Mouse (Mus musculus): Measurements from ENCODE around the gene Smarcd3.
"Not testable (repeated sequence)": the region's sequence is repeated elsewhere in the genome, so short reads cannot be mapped to it uniquely, and the experiment has no call there.

The Smarcd3 gene

GRCm38 (mm10) chr5:24596519-24597171, 27.6 kb downstream of the Smarcd3 start:
- DNase-seq: peak in 1 of 2 experiments; percentile 38

GRCm38 (mm10) chr5:24595786-24596380, 28.3 kb downstream of the Smarcd3 start:
- no peak for DNase-seq

DNA sequence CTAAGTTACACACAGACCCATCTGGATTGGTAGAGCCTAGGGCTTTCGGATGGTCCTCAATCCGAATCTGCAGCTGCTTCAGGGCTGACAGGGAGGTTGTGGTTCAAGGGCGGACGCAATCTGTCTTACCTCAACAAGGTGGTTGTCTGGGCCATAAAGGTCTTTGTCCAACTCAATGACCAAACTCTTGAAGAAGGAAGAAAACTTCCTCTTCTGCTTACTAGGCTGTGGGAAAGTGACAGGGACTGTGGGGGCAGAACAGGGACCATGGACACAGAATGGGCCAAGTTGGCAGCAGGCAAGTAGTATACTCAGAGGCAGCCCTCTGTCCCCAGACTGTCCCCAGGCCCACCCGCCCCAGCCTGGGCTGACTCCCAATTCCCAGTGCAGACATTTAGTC, 28.9 kb downstream of the Smarcd3 start:
- DNase-seq: no peak

DNA sequence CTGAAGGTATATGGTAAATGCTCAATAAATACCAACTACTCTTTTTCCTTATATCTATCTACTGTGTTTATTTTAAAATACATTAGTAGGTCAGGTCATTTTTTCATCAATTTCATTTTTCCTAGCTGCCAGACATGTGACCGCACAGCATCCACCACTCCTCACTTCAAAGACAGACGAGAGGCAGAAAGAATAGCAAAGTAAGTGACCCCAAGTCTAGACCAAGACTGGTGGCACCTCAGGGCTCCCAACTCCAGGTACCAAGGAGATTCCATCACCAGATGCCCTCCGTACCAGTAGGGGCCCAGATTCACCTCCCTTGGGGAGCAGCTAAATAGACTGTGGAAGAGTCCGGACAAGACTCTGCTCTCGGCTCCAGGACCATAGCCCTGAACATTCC, 29.9 kb downstream of the Smarcd3 start:
- DNase-seq: no peak

DNA sequence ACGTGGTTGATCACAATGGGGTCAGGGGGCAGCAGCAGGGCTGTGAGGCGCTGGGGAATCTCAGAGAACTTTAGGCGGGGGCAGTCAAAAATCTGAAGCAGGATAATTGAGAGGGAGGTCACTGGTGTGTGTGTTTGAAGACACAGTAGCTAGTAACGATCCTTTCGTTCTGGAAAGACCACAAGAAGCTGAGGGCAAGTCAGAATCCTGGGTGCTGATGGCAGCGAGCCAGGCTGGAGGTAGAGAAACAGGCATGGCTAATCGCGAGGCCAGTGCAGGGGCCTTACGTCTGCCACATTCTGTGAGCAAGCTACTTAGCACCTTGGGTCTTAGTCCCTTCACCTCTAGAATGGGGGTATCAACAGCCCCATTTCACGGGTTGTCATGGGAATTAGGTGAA, 30.3 kb downstream of the Smarcd3 start:
- DNase-seq: no peak

DNA sequence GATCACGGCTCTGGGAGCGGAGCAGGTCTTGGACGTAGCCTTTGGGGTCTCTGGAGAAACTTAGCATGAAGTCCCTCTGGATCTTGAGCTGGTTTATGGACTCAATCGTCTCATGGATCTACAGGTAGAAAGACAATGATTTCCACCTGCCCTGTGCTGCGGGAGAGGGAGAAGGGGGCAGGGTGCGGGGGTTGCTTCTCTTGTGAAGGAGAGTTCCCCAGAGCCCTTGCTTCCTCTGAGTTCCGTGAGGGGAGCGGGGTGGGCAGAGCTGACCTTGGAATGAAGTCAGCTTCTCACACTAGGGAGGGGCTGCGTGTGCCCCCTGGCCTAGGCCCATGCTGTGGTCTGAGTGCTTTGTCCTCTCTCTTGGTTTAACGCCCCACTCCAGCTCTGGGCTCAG, 31.0 kb downstream of the Smarcd3 start:
- no peak for DNase-seq

GRCm38 (mm10) chr5:24592471-24593160, 31.6 kb downstream of the Smarcd3 start:
- DNase-seq: peak in 1 of 2 experiments; percentile 28

DNA sequence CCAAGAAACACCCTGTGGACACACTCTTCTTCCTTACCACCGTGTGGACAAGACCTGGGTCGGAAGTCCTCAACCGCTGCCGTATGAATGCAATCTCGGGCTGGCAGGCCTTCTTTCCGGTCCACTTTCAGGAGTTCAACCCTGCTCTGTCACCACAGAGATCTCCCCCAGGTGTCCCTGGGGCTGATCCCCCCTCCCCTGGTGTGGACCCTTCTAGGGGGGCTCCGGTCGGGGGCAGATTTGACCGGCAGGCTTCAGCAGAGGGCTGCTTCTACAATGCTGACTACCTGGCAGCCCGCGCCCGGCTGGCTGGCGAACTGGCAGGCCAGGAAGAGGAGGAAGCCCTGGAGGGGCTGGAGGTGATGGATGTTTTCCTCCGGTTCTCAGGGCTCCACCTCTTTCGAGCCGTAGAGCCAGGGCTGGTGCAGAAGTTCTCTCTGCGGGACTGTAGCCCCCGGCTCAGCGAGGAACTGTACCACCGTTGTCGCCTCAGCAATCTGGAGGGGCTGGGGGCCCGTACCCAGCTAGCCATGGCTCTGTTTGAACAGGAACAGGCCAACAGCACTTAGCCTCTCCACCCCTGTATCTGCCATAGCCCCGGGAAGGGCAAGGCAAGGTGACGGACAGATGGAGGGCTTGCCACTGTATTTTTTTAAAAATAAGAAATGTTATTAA, 32.3 kb downstream of the Smarcd3 start:
- peak in 1 of 2 experiments; percentile 38 for DNase-seq

DNA sequence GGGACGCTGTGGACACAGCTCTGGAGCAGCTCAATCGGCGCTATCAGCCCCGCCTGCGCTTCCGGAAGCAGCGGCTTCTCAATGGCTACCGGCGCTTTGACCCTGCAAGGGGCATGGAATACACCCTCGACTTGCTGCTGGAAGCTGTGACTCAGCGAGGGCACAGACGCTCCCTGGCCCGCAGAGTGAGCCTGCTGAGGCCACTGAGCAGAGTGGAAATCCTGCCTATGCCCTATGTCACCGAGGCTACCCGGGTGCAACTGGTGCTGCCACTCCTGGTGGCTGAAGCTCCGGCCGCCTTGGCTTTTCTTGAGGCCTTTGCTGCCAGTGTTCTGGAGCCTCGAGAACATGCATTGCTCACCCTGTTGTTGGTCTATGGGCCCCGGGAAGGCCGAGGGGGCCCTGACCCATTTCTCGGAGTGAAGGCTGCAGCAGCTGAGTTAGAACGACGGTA, 32.9 kb downstream of the Smarcd3 start:
- DNase-seq: peak; percentile 35 to 43

DNA sequence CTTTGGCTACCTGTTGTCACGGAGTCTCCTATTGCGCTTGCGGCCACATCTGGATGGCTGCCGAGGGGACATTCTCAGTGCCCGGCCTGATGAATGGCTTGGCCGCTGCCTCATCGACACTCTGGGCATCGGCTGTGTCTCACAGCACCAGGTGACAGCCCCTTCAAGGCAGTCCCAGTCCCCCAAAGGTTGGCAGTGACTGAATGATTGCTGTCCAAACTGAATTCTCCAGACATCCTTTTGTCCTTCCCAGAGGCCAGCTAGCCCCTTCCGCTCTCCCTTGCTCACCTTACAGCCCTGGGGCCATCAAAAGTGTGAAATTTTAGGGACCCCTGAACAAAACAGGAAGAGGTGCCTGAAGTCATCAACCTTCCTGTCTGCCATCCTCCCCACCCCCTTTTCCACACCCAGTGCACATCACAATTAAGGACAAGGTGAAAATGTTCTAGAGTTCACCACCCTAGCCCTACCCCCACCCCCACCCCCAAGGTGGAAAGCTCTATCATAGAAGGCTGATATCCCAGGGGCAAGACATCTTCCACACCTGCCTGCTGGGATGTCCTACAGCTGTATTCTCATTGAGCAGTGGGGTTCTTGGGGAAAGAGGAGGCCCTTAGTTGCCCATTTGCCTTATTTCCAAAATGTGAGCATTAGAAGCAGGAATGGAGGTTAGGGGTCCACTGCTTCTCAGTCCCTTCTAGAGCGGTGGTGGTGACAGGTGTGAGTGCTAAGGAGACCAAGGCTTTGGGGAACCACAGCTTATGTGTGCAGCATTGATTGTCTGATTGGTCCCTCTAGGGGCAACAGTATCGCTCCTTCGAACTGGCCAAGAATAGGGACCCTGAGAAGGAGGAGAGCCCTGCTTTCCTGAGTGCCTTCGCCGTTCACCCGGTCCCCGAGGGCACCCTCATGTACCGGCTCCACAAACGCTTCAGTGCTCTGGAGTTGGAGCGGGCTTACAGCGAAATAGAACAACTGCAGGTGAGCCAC, 34.4 kb downstream of the Smarcd3 start:
- no peak for DNase-seq

DNA sequence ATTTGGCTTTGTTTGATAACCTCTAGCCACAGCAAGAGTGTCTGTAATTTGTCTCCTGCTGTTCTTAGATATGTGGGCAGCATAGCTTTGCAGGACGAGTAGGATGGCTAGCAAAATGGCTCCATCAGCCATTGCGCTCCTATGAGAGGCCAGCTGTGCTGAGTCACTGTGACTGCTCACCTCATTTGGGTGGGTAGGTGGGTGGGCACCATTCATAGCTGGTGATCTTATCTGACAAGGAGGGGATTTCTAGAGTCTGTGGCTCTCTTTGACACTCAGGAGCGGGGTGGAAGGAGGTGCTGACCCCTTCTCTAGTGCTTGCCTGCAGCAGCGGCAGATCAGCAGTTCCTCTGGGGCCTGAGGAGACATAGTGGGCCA, 37.0 kb downstream of the Smarcd3 start:
- no peak for DNase-seq

GRCm38 (mm10) chr5:24586547-24587199, 37.5 kb downstream of the Smarcd3 start, which contains the start of gene Chpf2:
TSS of gene Chpf2 (plus strand) at chr5:24586741.
- DNase-seq: peak; percentile 87 to 88

DNA sequence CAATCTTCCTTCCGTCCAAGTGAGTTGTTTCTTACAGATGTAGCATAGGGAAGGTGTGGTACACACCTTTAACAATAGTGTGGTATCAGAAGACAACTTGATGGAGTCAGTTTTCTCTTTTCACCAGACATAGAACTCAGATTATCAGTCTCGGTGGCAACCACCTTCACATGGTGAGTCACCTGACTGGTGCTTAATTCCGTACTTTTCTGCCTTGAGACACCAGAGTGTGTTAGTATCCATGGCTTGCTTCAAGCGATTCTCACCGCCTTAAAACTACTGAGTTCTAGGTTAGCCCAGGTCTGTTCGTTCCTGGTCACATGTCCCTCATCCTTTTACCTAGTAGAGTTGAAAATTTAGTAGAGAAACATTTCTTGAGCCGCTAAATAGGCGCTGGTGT, 38.1 kb downstream of the Smarcd3 start:
- DNase-seq: no peak

- DNase-seq: no peak
Observed at GRCm38 (mm10) chr5:24578109-24578963, 45.9 kb downstream of the Smarcd3 start.

DNA sequence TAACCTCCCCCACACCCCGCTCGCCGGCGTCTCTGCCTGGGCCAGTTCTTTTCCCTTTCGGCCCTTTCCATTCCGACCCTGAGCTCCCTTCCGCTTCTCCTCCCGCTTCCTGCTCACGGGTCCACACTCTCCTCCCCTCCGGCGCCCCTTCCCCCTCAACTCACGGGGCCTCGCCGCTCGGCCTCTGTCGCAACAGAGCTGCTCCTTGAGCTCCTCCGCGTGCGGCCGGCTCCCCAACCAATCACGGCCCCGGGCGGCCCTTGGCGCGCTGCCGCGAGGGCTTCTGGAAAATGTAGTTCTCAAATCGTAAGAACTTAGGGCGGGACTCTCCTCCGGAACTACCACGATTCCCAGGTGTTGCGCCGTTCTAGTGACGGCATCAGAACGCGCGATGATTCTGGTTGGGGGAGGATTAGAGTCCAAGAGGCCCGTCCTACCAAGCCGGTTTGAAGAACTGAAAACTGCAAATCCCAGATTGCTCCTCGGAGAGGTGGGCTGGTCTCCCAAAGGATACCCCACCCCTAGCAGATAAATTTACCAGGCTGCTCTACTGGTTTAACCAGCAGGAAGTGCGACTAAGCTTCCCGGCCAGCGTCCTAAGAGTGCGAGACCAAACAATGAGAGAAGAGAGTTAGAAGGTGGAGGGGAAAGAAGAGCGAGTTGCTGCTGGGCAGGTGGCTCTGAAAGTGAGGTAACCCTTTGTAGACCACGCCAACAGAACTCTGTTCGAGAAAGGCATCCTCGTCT, 46.9 kb downstream of the Smarcd3 start, which contains the start of gene Abcf2:
TSS of gene Abcf2 (minus strand) at position 285 of the 747 bp plus-strand sequence.
- peak; percentile 100 for DNase-seq

- no peak for DNase-seq
Observed at GRCm38 (mm10) chr5:24576801-24577182, 47.4 kb downstream of the Smarcd3 start.

- no peak for DNase-seq
Observed at GRCm38 (mm10) chr5:24575948-24576347, 48.3 kb downstream of the Smarcd3 start.

GRCm38 (mm10) chr5:24556709-24557108, 67.5 kb downstream of the Smarcd3 start, which contains the start of gene 4931409K22Rik:
TSS of gene 4931409K22Rik (minus strand) at chr5:24556809.
- DNase-seq: no peak

DNA sequence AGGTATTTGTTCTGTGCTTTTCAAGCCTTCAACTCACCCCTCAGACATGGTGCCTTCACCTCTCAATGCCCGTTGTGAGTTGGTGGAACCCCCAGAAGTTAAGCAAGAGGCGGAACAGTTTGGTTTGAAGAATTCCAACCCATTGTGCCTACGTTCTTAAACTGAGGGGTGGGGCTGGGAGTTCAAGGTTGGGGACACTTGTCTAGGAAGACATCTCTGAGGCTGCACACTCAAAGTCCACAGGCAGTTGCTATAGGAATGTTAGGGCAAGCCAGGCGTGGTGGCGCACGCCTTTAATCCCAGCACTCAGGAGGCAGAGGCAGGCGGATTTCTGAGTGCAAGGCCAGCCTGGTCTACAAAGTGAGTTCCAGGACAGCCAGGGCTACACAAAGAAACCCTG, 68.9 kb downstream of the Smarcd3 start:
- not testable (repeated sequence) for DNase-seq
